In genomic region chr6:6947650-6948049, GRCm38 (mm10) we compare ENCODE assay signal across 30 mouse cellular contexts.
"Had no signal": no experiment of that assay in that cellular context is flagged by ENCODE, and none has a peak within 500 bp of the region (broad histone marks: within the 10 kb centered on the region; RNA-seq: fewer than 3 reads in every experiment).

No protein-coding gene starts in this region.

- H3K9me3 ChIP-seq: heart, embryonic 10.5 days; heart, embryonic 12.5 days; heart, embryonic 13.5 days; heart, embryonic 15.5 days; hindbrain, embryonic 12.5 days; hindbrain, embryonic 13.5 days; hindbrain, embryonic 15.5 days; intestine, embryonic 15.5 days; kidney, embryonic 15.5 days had no signal

- H3K27ac ChIP-seq: heart, embryonic 10.5 days; heart, embryonic 13.5 days; heart, embryonic 15.5 days; hindbrain, embryonic 10.5 days; hindbrain, embryonic 12.5 days; hindbrain, embryonic 13.5 days; hindbrain, embryonic 14.5 days; hindbrain, embryonic 15.5 days; hindbrain, postnatal 0 days; intestine, embryonic 15.5 days; kidney, embryonic 15.5 days; kidney, postnatal 0 days; layer of hippocampus, adult 2 months had no signal

- H3K4me3 ChIP-seq: heart, embryonic 10.5 days; heart, embryonic 12.5 days; heart, embryonic 13.5 days; heart, embryonic 15.5 days; hindbrain, embryonic 10.5 days; hindbrain, embryonic 12.5 days; hindbrain, embryonic 13.5 days; hindbrain, embryonic 15.5 days; intestine, embryonic 15.5 days; kidney, embryonic 15.5 days; layer of hippocampus, adult 2 months had no signal

- H3K9ac ChIP-seq: heart, embryonic 12.5 days; heart, embryonic 13.5 days; heart, embryonic 15.5 days; hindbrain, embryonic 12.5 days; hindbrain, embryonic 13.5 days; hindbrain, embryonic 14.5 days; hindbrain, embryonic 15.5 days; intestine, embryonic 15.5 days; kidney, embryonic 15.5 days had no signal

- H3K4me1 ChIP-seq: heart, embryonic 10.5 days; heart, embryonic 12.5 days; heart, embryonic 13.5 days; heart, embryonic 15.5 days; hindbrain, embryonic 10.5 days; hindbrain, embryonic 12.5 days; hindbrain, embryonic 13.5 days; hindbrain, embryonic 15.5 days; intestine, embryonic 15.5 days; kidney, embryonic 15.5 days had no signal

- H3K36me3 ChIP-seq: heart, embryonic 10.5 days; heart, embryonic 12.5 days; heart, embryonic 13.5 days; heart, embryonic 15.5 days; hindbrain, embryonic 10.5 days; hindbrain, embryonic 12.5 days; hindbrain, embryonic 13.5 days; hindbrain, embryonic 15.5 days; intestine, embryonic 15.5 days; kidney, embryonic 15.5 days had no signal

- H3K27me3 ChIP-seq: heart, embryonic 12.5 days; heart, embryonic 15.5 days; hindbrain, embryonic 15.5 days; intestine, embryonic 15.5 days; kidney, embryonic 15.5 days had no signal

- DNase-seq: heart, postnatal 10 days; heart, postnatal 14 days; heart, postnatal 36 days; heart, postnatal 4 days; kidney, adult 11 months; kidney, adult 18-20 months; kidney, adult 2 months; kidney, adult 8-10 months; kidney, adult 9 months; kidney, postnatal 10 days; kidney, postnatal 14 days; kidney, postnatal 25 days; kidney, postnatal 36 days; kidney, postnatal 4 days; layer of hippocampus, adult 9-11 months; layer of hippocampus, postnatal 36 days had no signal
